ENCODE assay signal across 8 mouse cellular contexts in the genomic region with DNA sequence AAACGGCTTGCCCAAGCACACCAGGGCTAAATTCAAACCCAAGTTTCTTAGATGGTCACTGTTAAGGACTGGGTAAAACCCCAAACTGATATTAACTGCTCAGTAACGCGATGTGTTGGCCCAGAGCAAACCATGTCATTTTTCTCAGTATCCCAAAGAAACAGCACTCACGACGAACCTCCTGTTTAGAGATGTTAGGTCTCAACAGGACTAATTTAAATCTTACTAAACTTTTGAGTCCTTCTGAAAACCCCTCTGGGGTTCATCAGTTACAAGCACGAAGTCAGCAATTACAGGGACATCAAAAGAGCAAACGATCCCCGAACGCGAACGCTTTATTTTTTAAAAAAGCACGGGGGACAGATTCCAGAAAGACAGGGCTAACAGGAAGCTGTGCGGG. TPM values are rescaled to one million over a fixed set of nuclear protein-coding genes. Genes with fewer than 3 reads are reported as not detected.
DNase-seq lines count a peak whose midpoint lies in the region; ATAC-seq lines count a peak whose summit lies in the region.

No protein-coding gene starts in this region.

- H3K36me3 ChIP-seq in liver, embryonic 11.5 days (ENCODE audit: control insufficient read depth, insufficient read depth, low read length) = peaks cover 11% of the 10 kb centered on the region; the same call in 1 of the 2 replicates

- H3K4me3 ChIP-seq in liver, embryonic 11.5 days (ENCODE audit: low read depth, low read length) = peak overlapping the region; percentile 94

- H3K9ac ChIP-seq in liver, embryonic 11.5 days (ENCODE audit: low read depth, low read length) = peak overlapping the region; percentile 96

- H3K9me3 ChIP-seq in liver, embryonic 11.5 days (ENCODE audit: control insufficient read depth, low read length) = no peaks in the 10 kb centered on the region

- H3K4me2 ChIP-seq in liver, embryonic 11.5 days = peak overlapping the region; percentile 77

- H3K27ac ChIP-seq in liver, embryonic 11.5 days (ENCODE audit: low read depth, low read length) = peak overlapping the region; percentile 91

- peak; percentile 17 for DNase-seq in embryo, embryonic 10 days (ENCODE audit: low spot score)
- DNase-seq in embryo, embryonic 9.5 days (ENCODE audit: extremely low spot score) = no peak
- DNase-seq in 416B (ENCODE audit: low read depth) = peak; percentile 57
- no peak for DNase-seq in liver, embryonic 11.5 days (ENCODE audit: low spot score)
- no peak for DNase-seq in B cell, adult 2 months
- no peak for DNase-seq in T-cell, adult 2 months (ENCODE audit: low spot score)
- DNase-seq in gastrocnemius, postnatal 10 days = no peak

- 3% methylated on average over 13 of the region's 13 CpGs for WGBS in liver, embryonic 11.5 days

- ATAC-seq in erythroid progenitor cell, adult 5-6 weeks (replicated peaks; ENCODE audit: low FRiP score, poor library complexity, severe bottlenecking) = peak; percentile 29; the same call in 1 of the 2 replicates
- ATAC-seq in liver, embryonic 11.5 days (replicated peaks; ENCODE audit: low FRiP score) = peak; percentile 4; the same call in 1 of the 2 replicates

- H3K27me3 ChIP-seq in liver, embryonic 11.5 days (replicated peaks; ENCODE audit: control insufficient read depth, insufficient read depth, low read length) = no peaks in the 10 kb centered on the region

- peaks cover 17% of the 10 kb centered on the region for H3K4me1 ChIP-seq in liver, embryonic 11.5 days (replicated peaks; ENCODE audit: control insufficient read depth, insufficient read depth, low read length)

RNA-seq across cellular contexts. Expression of a gene that starts 0.6 kb away (rescaled TPM):
- 2.9 TPM in 1 of 2 replicates, not detected in the other for total RNA-seq in erythroid progenitor cell, adult 5-6 weeks (2015; ENCODE audit: low replicate concordance)
- 2.2 and 2.5 TPM in 2 replicates for total RNA-seq in erythroid progenitor cell, adult 5-6 weeks (2017; ENCODE audit: low replicate concordance)
- 3.6 and 4.6 TPM in 2 replicates for polyA plus RNA-seq in liver, embryonic 11.5 days (2014; fragmentation: Nextera tagmentation; extraction: Ambion mirVana)
- total RNA-seq in gastrocnemius, postnatal 10 days (2021) = 1 to 10 TPM; 2.0 to 2.4 TPM

RNA-seq across cellular contexts. Expression of a gene that starts 0.6 kb away (rescaled TPM):
- total RNA-seq in erythroid progenitor cell, adult 5-6 weeks (2015; ENCODE audit: low replicate concordance) = 111 and 119 TPM in 2 replicates
- total RNA-seq in erythroid progenitor cell, adult 5-6 weeks (2017; ENCODE audit: low replicate concordance) = 54.3 and 62.6 TPM in 2 replicates
- polyA plus RNA-seq in liver, embryonic 11.5 days (2014; fragmentation: Nextera tagmentation; extraction: Ambion mirVana) = 936 and 987 TPM in 2 replicates
- total RNA-seq in gastrocnemius, postnatal 10 days (2021) = 100 to 1,000 TPM; 278 TPM

RNA-seq across cellular contexts. Expression of a gene that starts 22.2 kb away (rescaled TPM):
- 28.1 and 44.0 TPM in 2 replicates for total RNA-seq in erythroid progenitor cell, adult 5-6 weeks (2015; ENCODE audit: low replicate concordance)
- 23.9 and 25.3 TPM in 2 replicates for total RNA-seq in erythroid progenitor cell, adult 5-6 weeks (2017; ENCODE audit: low replicate concordance)
- polyA plus RNA-seq in liver, embryonic 11.5 days (2014; fragmentation: Nextera tagmentation; extraction: Ambion mirVana) = 74.7 and 77.6 TPM in 2 replicates
- 10 to 100 TPM; 15.2 to 17.8 TPM for total RNA-seq in gastrocnemius, postnatal 10 days (2021)

RNA-seq across cellular contexts. Expression of a gene that starts 49.4 kb away (rescaled TPM):
- 4.3 and 5.4 TPM in 2 replicates for total RNA-seq in erythroid progenitor cell, adult 5-6 weeks (2015; ENCODE audit: low replicate concordance)
- 0.53 and 0.64 TPM in 2 replicates for total RNA-seq in erythroid progenitor cell, adult 5-6 weeks (2017; ENCODE audit: low replicate concordance)
- polyA plus RNA-seq in liver, embryonic 11.5 days (2014; fragmentation: Nextera tagmentation; extraction: Ambion mirVana) = 8.2 and 8.4 TPM in 2 replicates
- 1 to 10 TPM; 6.5 to 7.4 TPM for total RNA-seq in gastrocnemius, postnatal 10 days (2021)

Comparison
In these comparisons a context has a peak if more than half of its experiments do, and no peak if none do; other contexts are left out.
1. DNase-seq: peak in embryo, embryonic 10 days (single experiment) and 416B (single experiment); none in embryo, embryonic 9.5 days (single experiment), liver, embryonic 11.5 days (single experiment), B cell, adult 2 months (0 of 2), T-cell, adult 2 months (single experiment) and gastrocnemius, postnatal 10 days (single experiment).